Mouse (Mus musculus) retina, postnatal 1 day (tissue): Measurements from ENCODE around the gene Fam184a.

Experiments used
- DNase-seq: peaks from one replicate; pipeline ENCODE4 v3.0.0-alpha.2; 2012

The Fam184a gene

GRCm38 (mm10) chr10:53750955-53751652, at the start of gene Fam184a:
TSS of gene Fam184a (minus strand) at chr10:53751123.
- peak; percentile 87 for DNase-seq

- no peak for DNase-seq
Observed at GRCm38 (mm10) chr10:53796258-53796581, 45.3 kb upstream of the Fam184a start.

- peak; percentile 69 for DNase-seq
Observed at GRCm38 (mm10) chr10:53795567-53796257, 44.8 kb upstream of the Fam184a start.

- DNase-seq, result no peak
Observed at GRCm38 (mm10) chr10:53791281-53791680, 40.4 kb upstream of the Fam184a start.

- DNase-seq, result no peak
Observed at GRCm38 (mm10) chr10:53776591-53776990, 25.7 kb upstream of the Fam184a start.

GRCm38 (mm10) chr10:53772708-53773107, 21.8 kb upstream of the Fam184a start:
- DNase-seq, result no peak

GRCm38 (mm10) chr10:53771480-53771879, 20.6 kb upstream of the Fam184a start:
- no peak for DNase-seq

GRCm38 (mm10) chr10:53768745-53769144, 17.8 kb upstream of the Fam184a start:
- no peak for DNase-seq

GRCm38 (mm10) chr10:53765471-53765870, 14.5 kb upstream of the Fam184a start:
- DNase-seq, result no peak

GRCm38 (mm10) chr10:53752723-53753122, 1.8 kb upstream of the Fam184a start:
- DNase-seq, result no peak

GRCm38 (mm10) chr10:53750275-53750954, 508 bp downstream of the Fam184a start:
- DNase-seq, result peak; percentile 53

GRCm38 (mm10) chr10:53746039-53746438, 4.9 kb downstream of the Fam184a start:
- no peak for DNase-seq

- peak; percentile 88 for DNase-seq
Observed at GRCm38 (mm10) chr10:53742961-53743360, 8.0 kb downstream of the Fam184a start.

GRCm38 (mm10) chr10:53740014-53740413, 10.9 kb downstream of the Fam184a start:
- no peak for DNase-seq

- no peak for DNase-seq
Observed at GRCm38 (mm10) chr10:53738842-53739241, 12.1 kb downstream of the Fam184a start.

- DNase-seq, result peak; percentile 34
Observed at GRCm38 (mm10) chr10:53735201-53735865, 15.6 kb downstream of the Fam184a start.

GRCm38 (mm10) chr10:53732324-53732723, 18.6 kb downstream of the Fam184a start:
- DNase-seq, result no peak

GRCm38 (mm10) chr10:53728883-53729282, 22.0 kb downstream of the Fam184a start:
- DNase-seq, result no peak

GRCm38 (mm10) chr10:53725301-53725700, 25.6 kb downstream of the Fam184a start:
- peak; percentile 54 for DNase-seq

- DNase-seq, result no peak
Observed at GRCm38 (mm10) chr10:53704516-53704915, 46.4 kb downstream of the Fam184a start.

GRCm38 (mm10) chr10:53698531-53698930, 52.4 kb downstream of the Fam184a start:
- no peak for DNase-seq

GRCm38 (mm10) chr10:53694757-53695156, 56.2 kb downstream of the Fam184a start:
- peak; percentile 61 for DNase-seq

GRCm38 (mm10) chr10:53691263-53691662, 59.7 kb downstream of the Fam184a start:
- no peak for DNase-seq
